Mouse (Mus musculus) spleen, postnatal 36 days (tissue): ENCODE data around the gene Abhd4.

Experiments
- DNase-seq, 2 experiments: peaks; one replicate each; pipeline ENCODE4 v3.0.0; 2022; ENCODE audit warnings: low spot score in 2 of 2, mixed read lengths in 1 of 2

Abhd4 gene

GRCm38 (mm10) chr14:54276446-54276845 lies 22.5 kb downstream of the Abhd4 start:
- DNase-seq = no peak

GRCm38 (mm10) chr14:54284839-54285238 lies 30.9 kb downstream of the Abhd4 start, which contains the start of gene Olfr49:
Gene Olfr49 (minus strand): TSS chr14:54284939.
- DNase-seq = no peak

DNA sequence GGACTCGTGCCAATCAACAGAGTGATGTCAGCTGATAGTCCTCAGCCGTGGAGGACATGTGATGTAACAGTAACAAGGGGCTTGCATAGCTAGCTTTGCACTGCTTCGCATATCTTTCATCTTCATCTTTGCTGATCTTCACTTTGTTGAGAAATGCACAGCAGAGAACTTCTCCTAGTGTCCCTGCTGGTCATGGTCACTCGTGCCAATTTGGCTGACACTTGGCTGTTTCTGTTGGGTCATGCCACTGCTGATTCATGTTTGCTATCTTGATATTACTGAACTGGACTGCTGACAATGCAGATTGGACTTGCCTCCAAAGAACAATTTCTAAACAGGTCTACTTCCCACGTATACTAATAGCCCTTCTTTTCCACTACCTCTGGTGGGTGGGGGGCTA lies 46.1 kb downstream of the Abhd4 start:
- no peak for DNase-seq

DNA sequence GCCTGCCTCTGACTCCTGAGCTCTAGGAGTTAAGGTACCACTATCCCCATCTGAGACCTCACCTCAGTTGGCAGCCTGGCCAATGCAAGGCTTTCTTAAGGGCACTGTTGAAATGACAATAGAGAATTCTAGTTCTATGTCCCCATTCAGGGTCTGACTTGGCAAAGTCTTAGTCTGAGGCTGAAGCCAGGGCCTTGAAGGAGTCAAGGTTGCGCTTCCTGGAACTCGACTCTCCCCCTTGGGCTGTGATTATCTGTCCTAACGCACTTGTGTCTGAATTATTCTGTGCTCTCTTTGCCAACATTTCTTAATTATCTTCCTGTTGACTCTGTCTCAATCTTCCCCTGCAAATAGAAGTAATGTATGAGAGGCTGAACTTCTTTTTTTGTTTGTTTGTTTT lies 46.7 kb downstream of the Abhd4 start:
- DNase-seq = no peak

DNA sequence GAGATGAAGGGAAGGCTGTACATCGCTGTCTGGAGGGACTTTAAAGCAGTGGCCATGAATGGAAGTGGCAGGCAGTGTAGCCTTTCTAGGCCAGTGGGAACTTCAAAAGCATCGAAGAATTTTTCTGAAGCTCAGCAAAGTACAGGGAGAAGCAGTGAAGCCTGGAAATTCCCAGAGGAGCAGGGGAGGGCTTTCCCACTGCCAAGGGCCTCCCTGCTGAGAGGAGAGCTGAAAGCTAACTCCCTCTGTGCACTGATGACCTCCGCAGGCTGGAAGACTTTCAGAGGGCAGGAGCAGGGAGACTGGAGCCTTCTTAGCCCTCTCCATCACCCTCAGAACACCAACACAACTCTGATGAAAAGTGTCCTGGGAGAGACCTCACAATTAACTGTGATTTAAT lies 57.8 kb downstream of the Abhd4 start:
- no peak for DNase-seq
